Mouse (Mus musculus) lung, embryonic 16.5 days (tissue): ENCODE measurements at regions not wholly inside any gene's neighbourhood (a gene's known extent, or its start where the extent isn't known, plus 50 kb on each side); places are given as distances from the start of the nearest gene placed in this dataset.
A peak's percentile ranks its signal among the peaks of the same experiment; 100 is the strongest.

Source experiments
- ATAC-seq: fragments of 200-750 bp; cut with Nextera tagmentation; 2 replicates; pipeline ENCODE4 v1.8.0; 2017; ENCODE audit warnings: low read depth, mild to moderate bottlenecking, moderate library complexity
- H3K27ac ChIP-seq: fragments of 300-500 bp; sonication (generic); 2 replicates; pipeline ENCODE4 v1.5.1; 2014; ENCODE audit warnings: mild to moderate bottlenecking, control low read depth, low read length
- H3K27me3 ChIP-seq: fragments of 300-500 bp; sonication (generic); 2 replicates; pipeline ENCODE4 v1.6.1; 2014; ENCODE audit warnings: low read depth, low read length, mixed read lengths; ENCODE audit not compliant: control insufficient read depth, insufficient read depth
- H3K36me3 ChIP-seq: fragments of 300-500 bp; sonication (generic); 2 replicates; pipeline ENCODE4 v1.6.1; 2014; ENCODE audit warnings: low read length; ENCODE audit not compliant: control insufficient read depth, insufficient read depth
- H3K4me1 ChIP-seq: fragments of 300-500 bp; sonication (generic); replicated peaks from 2 replicates; pipeline ENCODE4 v1.6.1; 2014; ENCODE audit warnings: low read length, mixed read lengths; ENCODE audit not compliant: control insufficient read depth, insufficient read depth
- H3K4me2 ChIP-seq: fragments of 300-500 bp; sonication (generic); 2 replicates; pipeline ENCODE4 v1.6.1; 2014; ENCODE audit warnings: low read depth, low read length, control low read depth
- H3K4me3 ChIP-seq: fragments of 300-500 bp; sonication (generic); 2 replicates; pipeline ENCODE4 v1.5.1; 2014; ENCODE audit warnings: mild to moderate bottlenecking, low read length, control low read depth
- H3K9ac ChIP-seq: fragments of 300-500 bp; sonication (generic); 2 replicates; pipeline ENCODE4 v1.6.1; 2014; ENCODE audit warnings: low read length, control low read depth
- H3K9me3 ChIP-seq: fragments of 300-500 bp; sonication (generic); 2 replicates; pipeline ENCODE4 v1.6.1; 2016; ENCODE audit warnings: low read length; ENCODE audit not compliant: control insufficient read depth
- WGBS: fragments of 180-500 bp; shearing (Covaris S2); extraction: QIAGEN DNeasy Blood & Tissue Kit; methylation state at CpG from one replicate; pipeline ENCODE4 v1.1.7; 2014; 5-methylcytosine and 5-hydroxymethylcytosine counted together

- Histone ChIP-seq H3K27ac (no peak overlapping the region), H3K27me3 (no peaks in the 10 kb centered on the region), H3K9ac (no peak overlapping the region), H3K4me2 (no peak overlapping the region), H3K36me3 (no peaks in the 10 kb centered on the region), H3K4me1 (no peaks in the 10 kb centered on the region), H3K4me3 (no peak overlapping the region), H3K9me3 (no peaks in the 10 kb centered on the region)
- 47% methylated on average over 1 of the region's 1 CpGs for WGBS
- ATAC-seq, result 0 out of 2 replicates have a peak, but pooled peaks have one; percentile 56
These were observed 76.4 kb upstream of the Mid1 start for GRCm38 (mm10) chrX:169608551-169608950.
